Mouse (Mus musculus): ENCODE measurements at regions not wholly inside any gene's neighbourhood (a gene's known extent, or its start where the extent isn't known, plus 50 kb on each side); places are given as distances from the start of the nearest gene placed in this dataset.

DNA sequence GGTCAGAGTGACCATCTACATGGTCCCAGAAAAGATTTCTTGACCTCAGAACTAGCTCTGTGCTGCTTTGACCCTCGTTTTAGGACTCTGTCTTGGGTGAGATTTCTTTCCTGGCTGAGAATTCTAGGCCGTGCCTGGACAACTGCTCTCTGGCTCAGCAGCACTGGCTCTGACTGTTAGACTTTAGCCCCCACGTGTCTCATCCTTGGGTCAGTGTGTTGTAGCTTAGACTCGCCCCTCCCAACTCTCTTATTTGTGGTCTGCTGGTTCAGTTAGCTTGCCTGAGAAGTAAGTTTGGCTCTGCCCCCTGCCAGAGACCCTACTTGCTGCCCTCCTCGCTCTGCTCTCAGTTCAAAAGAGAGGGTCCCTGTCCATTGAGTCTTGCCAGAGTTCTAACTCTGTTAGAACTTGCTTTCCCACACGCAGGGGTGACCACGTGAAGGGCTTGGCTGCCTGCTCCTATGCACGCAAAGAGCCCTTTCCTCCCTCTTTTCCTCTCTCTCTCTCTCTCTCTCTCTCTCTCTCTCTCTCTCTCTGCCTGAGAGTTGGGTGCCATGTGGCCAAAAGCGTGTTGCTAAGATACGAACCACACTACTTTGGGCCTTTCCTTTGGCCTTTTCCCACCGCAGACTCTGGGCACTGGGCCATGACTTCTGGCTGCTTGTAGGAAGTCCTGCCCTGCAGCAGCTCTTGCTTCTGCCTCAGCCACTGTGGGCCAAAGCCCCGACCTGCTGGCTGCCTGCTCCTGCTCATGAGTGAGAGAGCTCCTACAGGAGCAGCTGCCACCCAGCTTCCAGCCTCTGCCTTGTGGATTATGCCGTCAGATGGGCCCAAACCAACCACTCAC is 344.2 kb upstream of the Amot start:
- DNase-seq (ENCODE audit: low spot score), result peak; percentile 3

DNA sequence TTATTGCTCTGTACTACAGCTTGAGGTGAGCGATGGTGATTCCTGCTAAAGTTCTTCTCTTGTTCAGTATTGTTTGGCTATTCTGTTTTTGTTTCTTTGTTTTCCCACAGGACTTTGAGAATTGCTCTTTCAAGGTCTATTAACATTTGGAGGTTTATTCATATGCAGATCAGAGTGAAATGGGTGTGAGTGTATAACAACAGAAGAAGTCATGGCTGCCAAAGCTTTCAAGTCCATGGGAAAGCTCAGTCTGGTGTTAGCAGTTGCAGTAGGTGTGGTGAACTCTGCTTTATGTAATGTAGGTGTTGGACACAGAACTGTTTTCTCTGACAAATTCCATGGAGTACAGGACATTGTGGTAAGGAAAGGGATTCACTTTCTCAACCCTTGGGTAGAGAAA is 328.1 kb upstream of the Amot start:
- no peak for DNase-seq (ENCODE audit: low spot score)

DNA sequence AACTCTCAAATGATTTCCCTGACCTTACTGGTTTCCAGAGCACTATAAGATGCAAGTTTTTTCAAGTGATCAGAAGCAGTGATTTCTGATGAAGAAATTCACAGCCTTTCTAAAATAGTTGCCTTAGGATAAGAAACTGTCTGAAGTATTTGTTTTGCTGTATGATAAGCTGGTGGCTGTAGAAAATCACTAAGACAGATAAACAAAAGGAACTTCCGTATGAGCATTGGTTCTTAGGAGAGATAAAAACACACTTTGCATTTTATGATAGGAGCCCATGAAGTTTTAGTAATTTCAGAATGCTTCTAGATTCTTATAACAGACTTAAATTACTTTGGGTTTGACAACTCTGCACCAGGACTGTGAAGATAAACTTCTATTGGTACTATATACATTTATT is 308.0 kb upstream of the Amot start:
- DNase-seq (ENCODE audit: low spot score), result no peak

All from testis, postnatal 14 days (tissue).